Mouse (Mus musculus): ENCODE measurements around the gene Parp1.

Parp1 gene

GRCm38 (mm10) chr1:180639416-180640401 is 71.0 kb downstream of the Parp1 start:
- DNase-seq: no peak

- peak; percentile 62 for DNase-seq
These were observed 71.9 kb downstream of the Parp1 start for GRCm38 (mm10) chr1:180640605-180641125.

- DNase-seq: peak; percentile 95
These were observed 72.4 kb downstream of the Parp1 start, which contains the start of gene Lin9 for GRCm38 (mm10) chr1:180641137-180641517. Gene Lin9 (plus strand): TSS chr1:180641150.

GRCm38 (mm10) chr1:180641518-180642227 is 72.9 kb downstream of the Parp1 start:
- peak; percentile 59 for DNase-seq

GRCm38 (mm10) chr1:180642228-180642564 is 73.5 kb downstream of the Parp1 start:
- DNase-seq: no peak

Data from liver (tissue).